Mouse (Mus musculus) cortical plate, adult 2 months (tissue): Measurements from ENCODE around the gene D10Wsu102e. TPM values are rescaled to one million over a fixed set of nuclear protein-coding genes. Genes with fewer than 3 reads are reported as not detected.
"Not testable (repeated sequence)": the region's sequence is repeated elsewhere in the genome, so short reads cannot be mapped to it uniquely, and the experiment has no call there.

Source experiments
- H3K27ac ChIP-seq: fragments of 200-500 bp; 2 replicates; pipeline ENCODE4 v1.5.1; 2012; ENCODE audit warnings: low read length, control low read depth, inconsistent platforms; ENCODE audit not compliant: insufficient read depth
- H3K4me1 ChIP-seq: fragments of 200-500 bp; 2 replicates; pipeline ENCODE4 v1.6.1; 2011; ENCODE audit warnings: low read length; ENCODE audit not compliant: control insufficient read depth, insufficient read depth
- H3K4me3 ChIP-seq: fragments of 200-500 bp; 2 replicates; pipeline ENCODE4 v1.5.1; 2011; ENCODE audit warnings: mild to moderate bottlenecking, low read length, control low read depth; ENCODE audit not compliant: insufficient read depth
- CTCF ChIP-seq: fragments of 200-500 bp; IDR thresholded peaks from 2 replicates; pipeline ENCODE4 v1.5.1; 2011; ENCODE audit warnings: mild to moderate bottlenecking, control low read depth, low read length; ENCODE audit not compliant: insufficient read depth; ENCODE audit errors: extremely low read depth
- POLR2A ChIP-seq: fragments of 200-500 bp; IDR thresholded peaks from 2 replicates; pipeline ENCODE4 v1.6.1; 2011; ENCODE audit warnings: mild to moderate bottlenecking, low read length, control low read depth; ENCODE audit not compliant: insufficient read depth; ENCODE audit errors: extremely low read depth
- polyA plus RNA-seq: library from polyadenylated mRNA; depleted of rRNA; stranded (reverse); fragments of >200 nt; gene quantifications from 2 replicates; pipeline ENCODE4 v1.2.3, GENCODE M21; 2012

The D10Wsu102e gene
- polyA plus RNA-seq, 1 experiment = 1.5 TPM

GRCm38 (mm10) chr10:83361643-83362382 is 1.8 kb downstream of the D10Wsu102e start:
- Histone ChIP-seq H3K27ac (no peak overlapping the region), H3K4me1 (no peaks in the 10 kb centered on the region; the same call in 1 of the 2 replicates), H3K4me3 (no peak overlapping the region)
- TF ChIP-seq POLR2A (no peak), CTCF (peak; percentile 30; the same call in 1 of the 2 replicates)

DNA sequence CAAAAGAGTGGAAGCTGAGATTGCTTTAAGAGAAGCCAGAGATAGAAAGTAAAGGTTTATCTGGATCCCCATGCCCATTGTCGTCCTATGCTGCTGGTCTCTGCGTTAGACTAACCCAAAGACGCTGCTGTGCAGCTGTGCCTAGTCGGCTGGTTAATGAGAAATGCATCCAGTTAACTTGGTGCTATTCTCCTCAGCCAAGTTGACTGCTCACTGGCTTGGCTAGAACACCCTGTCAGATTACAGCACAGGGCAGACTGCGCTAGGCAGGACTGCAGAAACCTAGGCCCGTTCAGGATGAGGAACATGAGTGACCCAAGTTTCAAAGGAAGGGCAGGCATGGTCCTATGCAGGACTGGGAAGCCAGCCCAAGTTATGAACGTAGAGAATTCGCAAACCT is 3.4 kb downstream of the D10Wsu102e start:
- Histone ChIP-seq H3K4me1 (no peaks in the 10 kb centered on the region; the same call in 1 of the 2 replicates), H3K27ac (no peak overlapping the region), H3K4me3 (no peak overlapping the region)
- no peak for TF ChIP-seq POLR2A
- no peak for TF ChIP-seq CTCF

GRCm38 (mm10) chr10:83368918-83369317 is 8.9 kb downstream of the D10Wsu102e start:
- no peak overlapping the region for H3K4me3 ChIP-seq
- no peaks in the 10 kb centered on the region for H3K4me1 ChIP-seq
- H3K27ac ChIP-seq = no peak overlapping the region
- no peak for TF ChIP-seq POLR2A

- TF ChIP-seq POLR2A (no peak), CTCF (no peak)
- Histone ChIP-seq H3K27ac (no peak overlapping the region), H3K4me3 (no peak overlapping the region), H3K4me1 (no peaks in the 10 kb centered on the region)
Measured at GRCm38 (mm10) chr10:83374045-83374656, 14.1 kb downstream of the D10Wsu102e start.

DNA sequence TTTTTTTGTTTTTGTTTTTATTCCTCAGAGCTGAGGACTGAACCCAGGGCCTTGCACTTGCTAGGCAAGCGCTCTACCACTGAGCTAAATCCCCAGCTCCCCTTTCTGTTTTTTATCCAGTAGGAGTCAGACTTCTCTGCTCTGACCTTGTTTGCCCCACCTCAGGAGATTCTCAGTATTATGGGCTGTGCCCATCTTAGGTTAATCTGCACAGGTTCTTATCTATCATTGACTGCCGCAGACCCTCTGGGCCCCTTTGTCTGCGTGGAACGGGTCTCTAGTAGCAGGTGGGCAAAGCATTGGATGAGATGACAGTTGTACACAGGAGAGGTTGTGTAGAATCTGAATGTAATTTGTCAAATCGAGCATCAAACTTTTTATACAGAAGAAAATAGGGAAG is 15.4 kb downstream of the D10Wsu102e start:
- H3K4me3 ChIP-seq, H3K4me1 ChIP-seq, H3K27ac ChIP-seq: not testable (repeated sequence)

DNA sequence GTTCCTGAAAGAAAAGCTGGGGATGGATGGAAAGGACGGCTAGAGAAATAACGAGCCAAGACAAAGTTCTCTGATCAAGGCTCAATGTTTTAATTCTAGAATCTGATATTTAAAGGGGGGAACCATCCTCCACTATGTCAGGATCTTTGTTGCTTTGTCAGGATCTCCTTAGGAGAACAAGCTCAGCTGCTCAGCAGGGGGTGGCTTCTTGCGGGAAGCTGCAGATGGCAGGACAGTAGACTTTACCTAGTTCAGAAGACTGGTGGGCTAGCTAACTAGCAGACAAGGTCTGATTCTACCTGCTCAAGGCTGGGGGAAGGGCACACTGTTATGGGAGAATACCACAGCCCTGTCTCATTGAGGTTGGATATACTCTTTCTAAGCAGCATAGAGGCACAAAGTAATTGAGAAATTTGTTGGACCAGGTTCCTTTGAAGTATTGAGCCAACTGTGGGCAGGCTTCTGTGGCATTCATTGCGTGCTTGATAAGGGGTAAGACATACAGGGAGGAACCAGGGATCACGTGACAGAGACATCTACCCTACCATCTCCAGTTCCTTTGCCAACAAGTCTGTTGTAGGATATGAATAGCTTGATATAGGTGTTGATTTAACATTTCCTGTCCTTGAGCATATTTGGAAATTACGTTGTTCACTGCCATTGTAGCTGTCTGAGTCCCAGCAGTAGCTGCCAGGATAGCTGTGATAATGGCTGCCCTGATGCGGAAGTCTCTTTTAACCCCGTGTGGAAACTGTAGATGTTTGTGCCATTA is 17.1 kb downstream of the D10Wsu102e start:
- H3K27ac ChIP-seq = no peak overlapping the region
- TF ChIP-seq CTCF = no peak
- TF ChIP-seq POLR2A = no peak

GRCm38 (mm10) chr10:83378083-83378833 is 18.2 kb downstream of the D10Wsu102e start:
- TF ChIP-seq CTCF (no peak), POLR2A (no peak)
- Histone ChIP-seq H3K4me3 (no peak overlapping the region), H3K27ac (no peak overlapping the region), H3K4me1 (no peaks in the 10 kb centered on the region)

More for the DNA sequence above, 17.1 kb downstream of the D10Wsu102e start:
- no peak overlapping the region for H3K4me3 ChIP-seq
- H3K4me1 ChIP-seq = no peaks in the 10 kb centered on the region

DNA sequence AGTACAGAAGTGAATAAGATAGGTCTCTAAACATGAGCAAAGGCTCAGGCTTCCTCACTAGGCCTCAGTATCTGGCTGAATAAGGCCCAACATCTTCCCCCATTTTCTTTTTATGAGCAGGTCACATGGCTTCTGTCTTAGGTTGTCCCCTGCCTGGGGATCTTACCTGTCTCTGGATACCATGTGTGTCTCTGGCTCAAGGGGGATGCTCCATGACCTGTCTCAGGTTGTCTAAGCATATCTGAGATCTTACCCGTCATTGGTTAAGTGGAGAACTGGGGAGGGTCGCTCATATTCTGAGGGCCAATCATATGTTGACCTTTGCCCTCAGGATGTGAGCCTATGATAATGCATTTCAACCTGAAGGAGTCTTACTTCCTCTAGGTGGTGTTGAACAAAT is 20.5 kb downstream of the D10Wsu102e start:
- TF ChIP-seq CTCF (no peak), POLR2A (no peak)
- Histone ChIP-seq H3K4me3 (no peak overlapping the region), H3K27ac (no peak overlapping the region), H3K4me1 (no peaks in the 10 kb centered on the region)

- Histone ChIP-seq H3K4me1 (no peaks in the 10 kb centered on the region), H3K27ac (no peak overlapping the region), H3K4me3 (no peak overlapping the region)
- TF ChIP-seq POLR2A (no peak), CTCF (no peak)
Measured at GRCm38 (mm10) chr10:83382528-83382927, 22.5 kb downstream of the D10Wsu102e start.

DNA sequence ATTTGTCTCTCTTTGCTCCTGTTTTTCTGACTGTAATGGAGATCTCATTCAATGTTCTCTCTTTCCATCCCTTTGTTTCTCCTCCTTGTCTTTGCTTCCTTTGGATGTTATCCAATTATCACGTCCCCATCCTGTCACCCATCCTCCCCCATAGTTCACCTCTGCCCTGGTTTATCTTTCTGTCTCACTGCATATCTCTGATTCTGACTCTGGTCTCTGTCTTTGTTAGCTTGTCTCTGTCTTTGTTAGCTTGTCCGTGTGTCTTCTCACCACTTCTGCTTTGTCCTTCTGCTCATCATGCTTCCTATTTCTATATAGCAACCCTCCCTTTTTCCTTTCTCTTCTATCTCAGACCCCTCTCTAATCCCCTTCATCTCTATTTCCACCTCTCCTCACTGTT is 23.0 kb downstream of the D10Wsu102e start:
- Histone ChIP-seq H3K4me3 (no peak overlapping the region), H3K27ac (no peak overlapping the region), H3K4me1 (no peaks in the 10 kb centered on the region)
- TF ChIP-seq CTCF (no peak), POLR2A (no peak)
